Mouse (Mus musculus) erythroblast, embryonic 14.5 days (primary cell): ENCODE measurements around the gene Cd47. TPM values are rescaled to one million over a fixed set of nuclear protein-coding genes. Genes with fewer than 3 reads are reported as not detected.

Experiments
- H3K27me3 ChIP-seq: 2 replicates; pipeline ENCODE4 v1.6.1; 2012; ENCODE audit warnings: inconsistent platforms; ENCODE audit not compliant: control insufficient read depth
- H3K36me3 ChIP-seq: 2 replicates; pipeline ENCODE4 v1.6.1; 2012; ENCODE audit warnings: mild to moderate bottlenecking, inconsistent platforms; ENCODE audit not compliant: control insufficient read depth
- H3K4me1 ChIP-seq: 2 replicates; pipeline ENCODE4 v1.6.1; 2012; ENCODE audit warnings: inconsistent platforms; ENCODE audit not compliant: control insufficient read depth
- H3K4me3 ChIP-seq: replicated peaks from 2 replicates; pipeline ENCODE3; 2012; ENCODE audit warnings: moderate library complexity, mild to moderate bottlenecking, inconsistent platforms
- H3K9me3 ChIP-seq: 2 replicates; pipeline ENCODE4 v1.6.1; 2012; ENCODE audit warnings: low read length, inconsistent platforms, mixed read lengths; ENCODE audit not compliant: control insufficient read depth
- GATA1 ChIP-seq: IDR thresholded peaks from 2 replicates; pipeline ENCODE4 v1.6.1; 2012; ENCODE audit warnings: low read length, inconsistent platforms, mixed read lengths
- TAL1 ChIP-seq: IDR thresholded peaks from 3 replicates; pipeline ENCODE4 v1.6.1; 2012; ENCODE audit warnings: low read length, inconsistent platforms, mixed read lengths
- polyA plus RNA-seq: library from polyadenylated mRNA; stranded (reverse); fragments of >175 nt; gene quantifications from 2 replicates; pipeline ENCODE4 v1.2.3, GENCODE M21; 2012

The Cd47 gene
- polyA plus RNA-seq, 1 experiment: 22.4 TPM

DNA sequence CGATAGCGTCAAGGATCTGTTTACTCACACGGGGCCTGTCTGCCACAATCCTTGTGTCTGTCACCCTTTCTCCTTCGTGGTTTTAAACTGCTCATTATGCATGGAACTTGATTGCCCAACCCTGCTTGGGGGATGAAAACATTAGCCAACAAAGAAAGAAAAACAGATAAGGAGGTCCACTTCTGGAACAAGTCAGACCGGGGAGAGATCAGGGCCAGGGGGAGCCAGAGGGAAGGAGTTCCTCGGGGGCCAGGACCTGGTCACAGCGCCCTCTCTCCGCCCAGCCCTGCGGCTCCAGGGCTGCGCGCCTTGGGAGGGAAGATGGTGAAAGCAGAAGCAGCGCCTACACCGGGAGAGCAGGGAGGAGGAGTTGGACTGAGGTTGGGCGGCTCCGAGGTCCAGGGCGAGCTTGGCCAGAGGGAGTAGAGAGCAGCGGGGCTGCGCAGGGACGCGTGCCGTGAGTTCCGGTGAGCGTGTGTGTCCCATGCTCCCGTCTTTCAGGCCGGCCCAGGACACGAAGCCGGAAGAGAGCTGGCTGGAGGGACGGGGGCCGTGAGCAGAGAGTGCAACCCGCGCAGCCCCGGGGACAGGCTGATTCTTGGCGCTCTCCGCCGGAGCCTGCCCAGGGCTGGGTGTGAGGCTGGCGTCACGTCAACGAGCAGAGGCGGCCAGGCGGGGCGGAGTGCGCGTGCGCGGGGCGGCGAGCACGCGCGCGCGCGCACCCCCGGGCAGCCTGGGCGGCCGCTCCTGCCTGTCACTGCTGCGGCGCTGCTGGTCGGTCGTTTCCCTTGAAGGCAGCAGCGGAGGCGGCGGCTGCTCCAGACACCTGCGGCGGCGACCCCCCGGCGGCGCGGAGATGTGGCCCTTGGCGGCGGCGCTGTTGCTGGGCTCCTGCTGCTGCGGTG lies 54.9 kb downstream of the Cd47 start:
- Histone ChIP-seq H3K27me3 (no peaks in the 10 kb centered on the region), H3K4me3 (peak overlapping the region; percentile 92), H3K9me3 (no peaks in the 10 kb centered on the region), H3K4me1 (peaks cover 62% of the 10 kb centered on the region), H3K36me3 (peaks cover 47% of the 10 kb centered on the region)
- TF ChIP-seq GATA1 (no peak), TAL1 (no peak)

DNA sequence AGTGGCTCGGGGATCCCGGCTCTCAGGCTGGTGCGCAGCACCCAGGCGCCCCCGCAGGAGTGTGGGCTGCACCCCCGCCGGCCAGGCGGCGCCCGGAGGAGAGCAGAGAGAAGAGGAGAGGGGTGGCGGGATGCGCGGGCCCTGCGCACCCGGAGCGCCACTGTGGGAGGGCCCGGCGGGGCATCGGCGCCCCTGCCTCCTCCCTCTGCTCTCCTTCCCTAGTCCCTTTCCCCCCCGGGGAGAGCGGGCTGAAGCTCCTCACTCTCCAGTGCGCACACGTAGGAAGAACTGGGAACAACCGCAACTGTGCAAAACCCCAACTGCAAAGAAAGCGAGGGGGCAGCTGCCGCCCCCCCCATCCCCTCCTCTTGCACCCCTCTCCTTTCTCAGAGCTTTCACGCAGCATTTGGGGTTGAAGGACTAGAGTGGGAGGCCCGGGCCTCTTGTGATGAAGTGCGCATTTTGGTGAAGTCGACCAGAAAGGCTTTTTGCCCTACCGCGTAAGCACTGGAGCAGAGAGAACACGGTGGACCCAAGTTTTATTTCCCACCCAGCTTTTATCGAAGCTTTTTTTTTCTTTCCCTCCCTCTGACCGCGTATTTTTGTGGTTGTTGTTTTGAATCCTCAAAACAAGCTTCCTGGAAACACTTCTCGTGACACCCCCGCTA lies 55.6 kb downstream of the Cd47 start:
- TF ChIP-seq TAL1: no peak
- TF ChIP-seq GATA1: no peak
- Histone ChIP-seq H3K9me3 (no peaks in the 10 kb centered on the region), H3K36me3 (peaks cover 55% of the 10 kb centered on the region), H3K4me1 (peaks cover 70% of the 10 kb centered on the region), H3K27me3 (no peaks in the 10 kb centered on the region), H3K4me3 (peak overlapping the region; percentile 92)

DNA sequence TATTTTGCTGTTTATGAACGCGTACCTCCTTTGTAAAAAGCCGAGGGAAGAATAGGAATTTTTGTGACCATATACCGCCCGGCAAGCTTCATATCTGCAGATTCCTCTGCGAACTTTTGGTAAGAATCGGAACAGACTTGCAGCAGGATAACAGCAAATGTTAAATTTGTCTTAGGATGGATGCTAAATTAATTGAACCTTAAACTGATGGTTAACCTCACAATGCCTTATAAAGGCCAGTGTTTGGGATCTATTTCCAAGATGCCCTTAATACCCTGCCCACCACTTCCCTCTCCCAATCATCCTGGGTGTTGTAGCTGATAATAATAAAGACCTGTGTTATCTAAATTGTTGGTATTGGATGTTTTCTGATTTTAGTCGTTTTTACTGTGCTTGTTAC lies 56.3 kb downstream of the Cd47 start:
- Histone ChIP-seq H3K4me3 (peak overlapping the region; percentile 92), H3K9me3 (no peaks in the 10 kb centered on the region), H3K36me3 (peaks cover 62% of the 10 kb centered on the region), H3K27me3 (no peaks in the 10 kb centered on the region), H3K4me1 (peaks cover 71% of the 10 kb centered on the region)
- TF ChIP-seq TAL1 (no peak), GATA1 (no peak)

GRCm38 (mm10) chr16:49857504-49858160 lies 57.3 kb downstream of the Cd47 start:
- TF ChIP-seq GATA1 (no peak), TAL1 (no peak)
- H3K27me3 ChIP-seq: no peaks in the 10 kb centered on the region
- H3K36me3 ChIP-seq: peaks cover 72% of the 10 kb centered on the region
- H3K9me3 ChIP-seq: no peaks in the 10 kb centered on the region
- H3K4me1 ChIP-seq: peaks cover 72% of the 10 kb centered on the region
- H3K4me3 ChIP-seq: peak overlapping the region; percentile 92

DNA sequence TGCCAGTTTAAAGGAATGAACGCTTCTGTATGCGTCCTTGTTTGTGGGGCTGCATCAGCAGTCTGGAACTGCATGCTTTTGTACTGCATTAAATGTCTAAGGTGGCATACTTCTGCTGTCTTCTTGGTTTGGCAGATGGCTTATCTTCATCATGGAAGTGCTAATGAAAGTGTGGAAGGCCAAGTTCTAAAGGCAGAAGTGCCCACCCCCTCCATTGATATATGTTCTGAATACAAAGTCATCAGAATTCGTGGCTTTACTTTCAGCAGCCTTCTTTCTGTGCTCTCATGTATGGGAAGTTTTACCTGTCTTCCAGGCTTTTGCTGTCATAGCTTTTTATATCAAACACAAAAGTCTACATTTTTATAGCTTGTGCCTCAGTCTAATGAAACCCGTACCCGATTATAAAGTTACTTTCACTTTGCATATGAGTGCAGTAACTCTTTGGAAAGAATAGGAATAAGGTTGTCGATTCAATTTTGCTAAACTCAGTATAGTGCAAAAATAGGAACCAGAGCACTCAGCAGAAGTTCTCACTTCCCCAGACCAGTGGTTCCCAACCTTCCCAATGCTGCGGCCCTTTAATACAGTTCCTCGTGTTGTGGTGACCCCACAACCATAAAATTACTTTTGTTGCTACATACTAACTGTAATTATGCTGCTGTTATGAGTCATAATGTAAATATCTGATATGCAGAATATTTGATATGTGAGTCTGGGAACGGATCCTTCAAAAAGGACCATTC lies 58.0 kb downstream of the Cd47 start:
- H3K9me3 ChIP-seq: no peaks in the 10 kb centered on the region
- H3K4me1 ChIP-seq: peaks cover 71% of the 10 kb centered on the region
- TF ChIP-seq GATA1: no peak
- TF ChIP-seq TAL1: no peak
- H3K27me3 ChIP-seq: no peaks in the 10 kb centered on the region
- peaks cover 79% of the 10 kb centered on the region for H3K36me3 ChIP-seq
- H3K4me3 ChIP-seq: peak overlapping the region; percentile 92

DNA sequence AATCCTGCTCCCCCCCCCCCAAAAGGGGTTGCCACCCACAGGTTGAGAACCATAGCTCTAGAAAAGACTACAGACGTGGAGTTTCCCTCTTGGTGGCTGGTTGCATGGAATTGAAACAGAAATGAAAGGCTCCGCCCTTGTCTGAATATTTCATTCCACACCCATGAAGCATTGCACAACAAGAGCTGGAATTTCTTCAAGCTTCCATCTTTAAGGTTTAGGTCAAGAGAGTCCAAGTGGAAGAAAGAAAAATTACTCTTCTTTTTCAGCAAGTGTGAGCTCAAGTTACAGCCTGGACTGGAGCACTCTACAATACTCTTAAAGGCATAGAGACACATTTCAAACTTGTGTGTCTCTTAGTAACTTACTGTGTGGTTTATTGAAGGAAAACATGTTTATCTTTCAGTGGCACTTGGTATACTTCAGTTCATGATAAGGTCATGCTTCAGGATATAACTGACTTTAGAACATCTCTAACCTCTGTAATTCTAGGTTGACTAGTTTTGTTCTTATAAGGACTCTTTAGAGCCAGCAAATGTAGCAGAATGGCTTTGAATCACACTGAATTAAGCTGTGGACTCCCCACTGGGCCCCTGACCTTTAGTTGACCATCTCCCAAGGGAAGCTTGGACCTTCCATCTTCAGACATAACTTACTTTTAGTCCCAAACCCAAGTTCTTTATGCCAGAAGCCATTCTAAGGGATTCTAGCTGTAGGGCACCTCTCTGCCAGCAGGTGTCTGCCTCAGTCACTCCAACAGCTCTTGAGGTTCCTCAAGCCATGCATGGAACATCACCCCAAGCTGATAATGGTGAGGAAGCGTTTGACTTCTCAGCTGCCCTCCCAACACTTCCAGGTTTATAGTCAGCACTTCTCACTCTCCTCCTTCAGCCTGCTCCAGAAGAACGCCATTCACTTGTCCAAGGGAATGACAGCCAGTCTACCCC lies 58.8 kb downstream of the Cd47 start:
- Histone ChIP-seq H3K27me3 (no peaks in the 10 kb centered on the region), H3K4me1 (peaks cover 70% of the 10 kb centered on the region), H3K4me3 (peak overlapping the region; percentile 92), H3K36me3 (peaks cover 84% of the 10 kb centered on the region), H3K9me3 (no peaks in the 10 kb centered on the region)
- TF ChIP-seq TAL1 (no peak; the same call in 2 of the 3 replicates), GATA1 (0 out of 2 replicates have a peak, but pooled peaks have one; percentile 29)

DNA sequence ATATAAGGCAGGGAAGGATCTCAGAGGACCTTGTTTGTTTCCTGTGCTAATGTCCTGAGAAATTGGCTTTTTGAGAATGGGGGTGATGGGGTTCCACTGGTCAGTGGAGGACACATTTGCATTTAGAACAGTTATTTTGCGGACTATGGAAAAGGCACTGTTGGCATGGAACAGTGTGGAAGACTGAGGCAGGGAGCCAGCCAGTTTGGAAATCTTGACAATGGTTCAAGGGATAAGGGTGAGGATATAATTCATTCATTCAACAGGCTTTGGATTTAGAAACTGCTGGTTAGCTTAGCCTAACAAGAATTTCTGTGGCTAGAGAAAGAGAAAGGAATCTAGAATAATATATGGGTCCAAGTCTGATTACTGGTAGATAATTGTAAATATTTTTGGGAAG lies 61.7 kb downstream of the Cd47 start:
- Histone ChIP-seq H3K27me3 (no peaks in the 10 kb centered on the region), H3K4me3 (no peak overlapping the region), H3K4me1 (peaks cover 76% of the 10 kb centered on the region), H3K9me3 (no peaks in the 10 kb centered on the region), H3K36me3 (peaks cover 100% of the 10 kb centered on the region)
- no peak for TF ChIP-seq TAL1
- TF ChIP-seq GATA1: no peak

DNA sequence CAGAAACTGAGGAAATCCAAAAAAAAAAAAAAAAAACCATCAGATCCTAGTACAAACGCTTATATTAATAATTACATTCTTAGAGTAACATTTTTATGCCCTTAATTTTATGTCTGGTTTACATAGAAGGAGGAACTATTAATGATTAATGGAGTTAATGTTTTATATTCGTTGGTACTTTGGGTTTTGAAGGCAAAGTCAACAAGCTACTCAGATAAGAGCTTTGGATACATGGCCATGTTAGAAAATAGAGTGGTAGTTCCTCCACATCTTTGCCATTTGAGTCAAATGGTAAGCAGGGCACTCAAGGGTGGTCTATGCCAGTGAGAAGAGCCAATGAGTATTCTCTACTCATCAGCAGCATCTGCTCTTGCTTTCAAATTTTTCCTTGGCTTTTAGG lies 66.3 kb downstream of the Cd47 start:
- peaks cover 78% of the 10 kb centered on the region for H3K4me1 ChIP-seq
- no peaks in the 10 kb centered on the region for H3K27me3 ChIP-seq
- H3K4me3 ChIP-seq: no peak overlapping the region
- H3K36me3 ChIP-seq: peaks cover 100% of the 10 kb centered on the region
- TF ChIP-seq TAL1 (no peak), GATA1 (no peak)
- no peaks in the 10 kb centered on the region for H3K9me3 ChIP-seq
